Mouse (Mus musculus) ZHBTc4 (cell line): ENCODE results near the gene Angptl2.
"Not testable (repeated sequence)": the region's sequence is repeated elsewhere in the genome, so short reads cannot be mapped to it uniquely, and the experiment has no call there.

ENCODE experiments used
- DNase-seq: peaks from one replicate; pipeline ENCODE4 v3.0.0-alpha.2; 2011; ENCODE audit warnings: low read depth, low spot score

Gene Angptl2

GRCm38 (mm10) chr2:33200368-33201068 is 15.4 kb upstream of the Angptl2 start:
- DNase-seq, result peak; percentile 64

DNA sequence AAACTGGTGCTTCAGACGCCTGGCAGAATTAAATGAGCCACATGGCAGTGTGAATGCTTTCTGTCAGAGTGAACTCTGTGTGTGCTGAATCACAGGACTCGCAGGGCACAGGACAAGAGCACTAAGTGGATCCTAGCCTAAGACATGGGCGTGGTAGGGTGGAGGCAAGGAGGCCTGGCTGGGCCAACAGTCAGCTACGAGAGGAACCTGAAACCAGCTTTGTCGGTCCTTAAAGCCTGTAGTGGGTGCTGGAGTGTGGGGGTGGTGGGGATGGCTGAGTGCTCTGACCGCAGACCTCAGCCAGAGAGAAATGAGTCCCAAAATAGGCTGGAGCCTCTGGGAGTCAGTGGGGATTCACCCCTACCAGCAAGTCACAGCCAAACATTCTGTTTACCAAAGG is 12.6 kb upstream of the Angptl2 start:
- DNase-seq, result peak; percentile 33

DNA sequence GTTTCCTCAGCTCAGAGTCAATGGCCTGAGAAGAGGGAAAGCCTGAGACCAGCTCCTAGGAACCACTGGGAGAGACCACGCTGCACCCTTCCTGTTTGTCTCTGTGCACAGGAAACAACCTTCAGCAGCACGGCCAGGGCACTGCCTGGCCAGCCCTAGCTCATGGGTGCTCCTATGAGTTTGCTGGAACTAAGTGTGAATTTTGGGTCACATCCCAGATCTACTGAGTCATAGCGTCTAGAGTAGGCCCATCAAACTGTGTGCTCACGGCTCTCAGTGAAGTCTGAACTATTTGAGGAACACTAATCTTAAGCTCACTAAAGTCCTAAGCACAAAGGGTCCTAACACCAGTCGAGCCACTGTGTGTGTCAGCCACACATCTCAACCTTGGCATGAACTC is 10.9 kb upstream of the Angptl2 start:
- no peak for DNase-seq

GRCm38 (mm10) chr2:33205939-33206525 is 9.8 kb upstream of the Angptl2 start:
- DNase-seq, result no peak

- DNase-seq, result no peak
Measured at GRCm38 (mm10) chr2:33207069-33207468, 8.8 kb upstream of the Angptl2 start.

DNA sequence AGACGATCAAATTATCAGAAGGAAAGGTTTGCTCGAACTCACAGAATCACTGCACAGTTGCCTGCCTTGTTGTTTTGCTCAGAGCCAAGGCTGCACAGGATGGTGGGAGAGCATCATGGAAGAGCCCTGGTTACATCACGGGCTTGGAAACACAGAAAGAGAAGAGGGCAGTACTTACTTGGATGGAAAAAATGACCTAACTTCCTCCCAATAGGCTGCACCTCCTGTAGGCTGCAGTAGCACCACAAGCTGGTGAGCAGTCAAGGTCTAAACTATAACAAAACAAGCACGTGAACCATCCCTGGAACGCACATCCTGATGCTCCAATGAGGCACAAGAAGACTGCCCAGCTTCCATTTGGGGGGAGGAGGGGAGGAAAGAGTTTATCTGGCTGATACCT is 7.7 kb upstream of the Angptl2 start:
- no peak for DNase-seq

GRCm38 (mm10) chr2:33210841-33211240 is 5.0 kb upstream of the Angptl2 start:
- DNase-seq, result no peak

- DNase-seq, result not testable (repeated sequence)
Measured at GRCm38 (mm10) chr2:33211263-33211662, 4.6 kb upstream of the Angptl2 start.

DNA sequence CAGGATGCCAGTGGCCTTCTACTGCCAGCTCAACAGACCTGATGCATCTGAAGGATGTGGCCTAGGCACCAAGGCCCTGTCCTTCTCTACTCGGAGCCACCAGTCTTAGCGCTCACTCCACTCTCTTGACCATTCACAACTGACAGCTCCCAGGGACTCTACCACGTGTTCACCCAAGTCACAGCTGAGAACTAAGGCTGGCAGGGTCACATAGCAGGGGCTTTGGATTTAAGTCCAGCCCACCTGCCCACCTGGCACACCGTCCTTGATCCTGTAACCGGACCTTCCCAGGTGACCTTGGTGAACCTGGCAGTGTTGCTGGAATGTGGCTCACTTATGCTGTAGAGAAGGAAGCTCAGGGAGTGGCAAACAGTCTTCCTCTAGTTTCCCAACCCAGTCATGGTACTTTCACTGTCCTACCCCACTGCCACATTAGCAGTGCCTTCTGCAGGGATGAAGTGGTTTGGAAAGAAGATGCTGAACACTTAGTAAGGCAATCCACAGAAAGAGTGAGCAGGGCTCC is 631 bp upstream of the Angptl2 start:
- no peak for DNase-seq

- DNase-seq, result no peak
Measured at GRCm38 (mm10) chr2:33216645-33217424, 966 bp downstream of the Angptl2 start.

- DNase-seq, result no peak
Measured at GRCm38 (mm10) chr2:33217425-33217794, 1.5 kb downstream of the Angptl2 start.

DNA sequence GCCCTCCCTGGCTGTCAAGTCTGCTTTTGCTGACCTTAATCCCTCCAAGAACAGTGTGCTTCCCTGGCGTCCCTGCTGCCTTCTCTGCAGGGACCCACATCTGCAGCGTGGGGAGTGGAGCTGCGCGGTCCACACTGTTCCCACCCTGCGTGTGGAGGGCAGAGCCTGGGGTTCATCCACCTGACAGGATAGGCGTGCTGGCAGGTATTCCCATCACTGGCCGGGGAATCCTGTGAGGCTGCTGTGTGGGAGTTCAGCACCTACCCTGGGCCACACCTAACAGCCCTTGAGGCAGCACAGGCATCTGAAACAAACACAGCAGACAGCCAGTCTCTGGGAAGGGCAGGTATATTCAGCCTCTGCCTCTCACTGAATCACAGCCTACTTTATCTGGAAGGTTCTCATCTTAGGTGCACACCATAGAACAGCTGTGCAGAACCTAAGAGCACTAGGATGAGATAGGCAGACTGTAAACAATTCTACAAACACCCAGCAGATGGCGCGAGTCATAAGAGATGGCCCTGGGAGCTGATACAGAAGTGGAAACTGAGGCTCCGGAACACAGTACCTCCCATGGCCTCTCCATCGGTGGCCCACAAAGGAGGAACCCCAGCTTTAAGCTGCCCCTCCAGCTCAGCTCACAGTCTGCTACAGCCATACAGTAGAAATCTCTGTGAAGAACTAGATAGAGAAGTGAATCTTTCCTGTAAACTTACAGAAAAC is 3.2 kb downstream of the Angptl2 start:
- DNase-seq, result peak; percentile 60

DNA sequence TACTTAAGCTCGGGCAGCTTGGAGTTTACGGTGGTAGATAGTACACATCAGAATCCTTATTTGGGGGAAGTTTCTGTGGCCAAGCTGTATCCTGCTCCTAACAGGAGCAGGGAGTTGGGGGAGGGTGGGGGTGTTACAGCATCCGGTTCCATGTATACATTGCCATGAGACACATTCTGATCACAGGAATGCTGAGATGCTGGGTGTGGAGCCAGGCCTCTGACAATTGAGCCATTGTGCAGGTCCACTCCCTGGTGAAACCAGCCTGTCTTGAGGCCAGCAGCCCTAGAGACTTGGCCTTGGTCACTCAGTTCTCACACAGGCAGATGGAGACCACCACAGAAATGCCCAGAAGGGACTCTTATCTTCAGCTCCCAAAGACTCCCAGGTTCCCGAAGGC is 3.8 kb downstream of the Angptl2 start:
- DNase-seq, result peak; percentile 38

- no peak for DNase-seq
Measured at GRCm38 (mm10) chr2:33220246-33220645, 4.4 kb downstream of the Angptl2 start.

- no peak for DNase-seq
Measured at GRCm38 (mm10) chr2:33220674-33221338, 4.9 kb downstream of the Angptl2 start.

DNA sequence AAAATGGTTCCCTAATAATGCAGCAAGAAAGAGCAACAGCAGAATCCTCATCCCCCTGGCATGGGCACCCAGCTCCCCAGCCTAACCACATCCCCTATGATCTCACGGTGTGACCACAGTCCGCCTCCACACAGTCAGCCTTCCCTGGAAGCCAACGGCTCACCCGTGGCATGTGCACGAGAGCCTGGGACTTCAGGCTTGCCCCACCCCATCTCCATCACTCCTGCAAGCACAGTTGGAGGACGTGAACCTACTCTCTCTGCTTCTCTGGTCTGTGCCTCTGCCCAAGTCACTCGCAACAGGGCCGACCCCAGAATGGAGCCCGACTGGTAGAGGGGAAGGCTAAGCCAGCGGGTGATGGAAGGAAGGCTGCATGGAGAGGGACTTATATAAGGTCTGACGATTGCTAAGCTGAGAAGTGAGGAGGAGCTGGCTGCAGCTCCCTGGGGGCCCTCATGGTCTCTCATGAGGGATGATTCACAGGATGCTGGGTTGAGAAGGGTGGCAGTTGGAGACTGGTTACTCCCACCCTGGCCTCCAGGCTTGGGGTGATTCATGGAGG is 5.6 kb downstream of the Angptl2 start:
- DNase-seq, result no peak

GRCm38 (mm10) chr2:33222480-33222879 is 6.6 kb downstream of the Angptl2 start:
- DNase-seq, result no peak

- no peak for DNase-seq
Measured at GRCm38 (mm10) chr2:33223656-33224358, 7.9 kb downstream of the Angptl2 start.

DNA sequence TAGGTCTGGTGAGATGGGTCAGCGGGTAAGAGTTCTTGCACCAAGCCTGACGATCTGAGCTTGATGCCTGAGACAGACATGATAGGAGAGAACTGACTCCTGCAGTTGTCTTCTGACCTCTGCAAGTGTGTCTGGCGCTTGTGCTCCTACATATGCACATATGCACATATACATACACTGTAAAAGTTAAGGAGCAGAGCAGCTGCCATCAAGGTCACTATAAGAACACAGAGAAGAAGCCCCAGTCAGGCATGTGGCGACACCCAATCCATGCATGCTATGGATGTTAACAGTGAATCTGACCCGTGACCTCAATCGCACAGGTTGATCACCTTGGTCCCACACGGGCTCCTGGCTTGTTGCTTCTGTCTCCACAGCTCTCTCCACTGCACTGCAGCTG is 10.1 kb downstream of the Angptl2 start:
- DNase-seq, result peak; percentile 84

DNA sequence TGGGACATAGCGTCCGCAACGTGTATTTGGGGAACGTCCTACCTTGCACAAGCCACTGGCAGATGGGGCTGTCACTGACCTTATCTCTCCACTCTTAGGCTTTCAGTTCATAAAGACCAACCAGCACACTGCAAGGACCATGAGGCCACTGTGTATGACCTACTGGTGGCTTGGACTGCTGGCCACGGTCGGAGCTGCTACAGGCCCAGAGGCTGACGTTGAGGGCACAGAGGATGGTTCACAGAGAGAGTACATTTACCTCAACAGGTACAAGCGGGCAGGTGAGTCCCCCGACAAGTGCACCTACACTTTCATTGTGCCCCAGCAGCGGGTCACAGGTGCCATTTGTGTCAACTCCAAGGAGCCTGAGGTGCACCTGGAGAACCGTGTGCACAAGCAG is 12.2 kb downstream of the Angptl2 start:
- no peak for DNase-seq
